In the genomic region with DNA sequence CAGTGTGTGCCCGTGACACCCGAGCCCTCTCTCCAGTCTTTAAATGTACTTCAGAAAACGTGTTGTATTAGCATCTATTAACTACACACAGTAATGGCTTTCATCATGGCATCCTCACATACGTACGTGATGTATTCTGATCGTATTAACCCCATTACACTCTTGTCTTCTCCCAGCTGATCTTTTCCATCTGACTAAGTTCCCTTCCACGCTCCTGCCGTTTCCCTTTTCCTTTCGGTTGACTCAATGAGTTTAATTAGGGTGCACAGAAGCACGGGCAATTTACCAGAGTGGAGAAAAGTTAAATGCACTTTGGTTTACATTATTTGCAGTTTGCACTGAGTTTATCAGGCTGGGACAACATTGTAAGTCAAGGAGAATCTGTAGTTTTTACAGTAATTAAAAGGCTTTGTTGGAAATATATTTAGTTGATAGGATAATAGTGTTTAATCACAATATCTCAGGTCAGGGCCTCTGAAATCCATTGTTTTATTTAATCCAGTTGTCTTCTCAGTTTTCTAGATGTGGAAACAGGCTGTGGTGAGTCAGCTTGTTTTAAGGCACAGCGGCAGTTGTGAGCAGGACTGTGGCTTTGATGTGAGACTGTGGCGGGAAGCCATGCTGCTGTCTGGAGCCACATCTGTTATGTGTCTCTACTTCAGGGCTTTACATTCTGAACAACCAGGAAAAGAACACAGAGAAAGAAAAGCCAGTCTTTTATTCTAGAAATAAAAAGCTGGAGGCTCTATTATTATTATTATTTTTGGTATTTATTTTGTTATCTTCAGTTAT, we compare ENCODE assay signal across 11 mouse cellular contexts. TPM values are rescaled to one million over a fixed set of nuclear protein-coding genes. Genes with fewer than 3 reads are reported as not detected.
A peak's percentile ranks its signal among the peaks of the same experiment; 100 is the strongest.
DNase-seq lines count a peak whose midpoint lies in the region; ATAC-seq lines count a peak whose summit lies in the region.
"Had no signal": no experiment of that assay in that cellular context is flagged by ENCODE, and none has a peak within 500 bp of the region (broad histone marks: within the 10 kb centered on the region; RNA-seq: fewer than 3 reads in every experiment).

No protein-coding gene starts in this region.

- H3K4me1 ChIP-seq in kidney, embryonic 16.5 days (ENCODE audit: insufficient read depth, low read length) = peaks cover 14% of the 10 kb centered on the region; the same call in 1 of the 2 replicates

- peak overlapping the region; percentile 32; the same call in 1 of the 2 replicates for H3K27ac ChIP-seq in kidney, embryonic 16.5 days (ENCODE audit: low read length)
- H3K27ac ChIP-seq: left cerebral cortex, adult 2 months had no signal

- H3K36me3 ChIP-seq in kidney, embryonic 16.5 days (ENCODE audit: insufficient read depth, low read length) = peaks cover 15% of the 10 kb centered on the region; the same call in 1 of the 2 replicates

- no peaks in the 10 kb centered on the region for H3K27me3 ChIP-seq in kidney, embryonic 16.5 days (ENCODE audit: insufficient read depth, low read length)

- no peak overlapping the region for H3K9ac ChIP-seq in kidney, embryonic 16.5 days (replicated peaks; ENCODE audit: low read length)
- H3K9ac ChIP-seq: liver, postnatal 0 days had no signal

- no peak for ATAC-seq in kidney, embryonic 16.5 days (ENCODE audit: low FRiP score, low TSS enrichment)
- ATAC-seq: liver, postnatal 0 days had no signal

- DNase-seq in adrenal gland, postnatal 14 days = peak; percentile 14
- DNase-seq in adrenal gland, postnatal 4 days (ENCODE audit: low spot score in 2 of 2) = no peak
- DNase-seq in kidney, adult 9 months = no peak
- DNase-seq in brain, adult 2 months (ENCODE audit: low read depth, low spot score) = peak; percentile 65
- peak; percentile 56 to 60 for DNase-seq in thymus, adult 18-20 months
- DNase-seq in left cerebral cortex, postnatal 25 days (ENCODE audit: low spot score in 2 of 2) = no peak
- DNase-seq in right cerebral cortex, postnatal 36 days (ENCODE audit: low spot score in 2 of 2) = no peak
- DNase-seq: liver, postnatal 0 days; right cerebral cortex, postnatal 14 days had no signal

- no peaks in the 10 kb centered on the region for H3K9me3 ChIP-seq in kidney, embryonic 16.5 days (ENCODE audit: low read length)

- WGBS in kidney, embryonic 16.5 days = 44% methylated on average over 12 of the region's 12 CpGs

- no peak overlapping the region for H3K4me3 ChIP-seq in kidney, embryonic 16.5 days (ENCODE audit: low read length)
- H3K4me3 ChIP-seq: left cerebral cortex, adult 2 months had no signal

- H3K4me2 ChIP-seq in kidney, embryonic 16.5 days (replicated peaks; ENCODE audit: low read depth, low read length) = no peak overlapping the region

- intact Hi-C loops in left cerebral cortex, postnatal 25 days (cut with DNase I) = no loop called here

RNA-seq across cellular contexts. Expression of gene Helz, which starts 37.1 kb away (rescaled TPM):
- total RNA-seq in adrenal gland, postnatal 14 days (2021) = 30.1 and 30.3 TPM in 2 replicates
- 10 to 100 TPM; 35.5 to 37.1 TPM for total RNA-seq in adrenal gland, postnatal 4 days (2021)
- polyA plus RNA-seq in kidney, embryonic 16.5 days (2015; fragmentation: Nextera tagmentation; extraction: Ambion mirVana) = 20.1 and 24.7 TPM in 2 replicates
- total RNA-seq in left cerebral cortex, postnatal 25 days (2021) = 10 to 100 TPM; 46.0 to 47.7 TPM

Comparison
In these comparisons a context has a peak if more than half of its experiments do, and no peak if none do; other contexts are left out.
1. DNase-seq: peak in adrenal gland, postnatal 14 days (single experiment), brain, adult 2 months (single experiment) and thymus, adult 18-20 months (2 of 2); none in adrenal gland, postnatal 4 days (0 of 2), kidney, adult 9 months (single experiment), left cerebral cortex, postnatal 25 days (0 of 2) and right cerebral cortex, postnatal 36 days (0 of 2).